Mouse (Mus musculus): ENCODE results near the gene P4ha2.

The P4ha2 gene

GRCm38 (mm10) chr11:54107239-54107638 lies 7.3 kb downstream of the P4ha2 start:
- peak; percentile 72 to 80 for DNase-seq

- no peak for DNase-seq
Measured at GRCm38 (mm10) chr11:54108131-54108530, 8.2 kb downstream of the P4ha2 start.

- peak; percentile 49 to 58 for DNase-seq
Measured at GRCm38 (mm10) chr11:54108894-54109293, 9.0 kb downstream of the P4ha2 start.

DNA sequence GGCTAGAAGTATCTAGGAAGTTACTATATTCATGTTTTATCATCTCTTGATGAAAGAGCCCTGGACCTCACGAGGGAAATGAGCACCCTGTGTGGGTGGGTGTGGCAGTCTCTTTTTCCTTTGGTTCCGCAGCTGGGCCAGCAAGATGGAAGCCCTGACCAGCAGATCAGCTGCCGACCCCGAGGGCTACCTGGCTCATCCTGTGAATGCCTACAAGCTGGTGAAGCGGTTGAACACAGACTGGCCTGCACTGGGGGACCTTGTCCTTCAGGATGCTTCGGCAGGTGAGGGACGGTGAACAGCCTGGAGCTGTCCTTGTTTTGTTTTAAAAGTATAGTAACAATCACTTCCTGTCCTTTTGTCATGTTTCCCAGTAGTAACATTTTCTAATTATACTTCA lies 11.4 kb downstream of the P4ha2 start:
- DNase-seq: no peak

- DNase-seq: peak; percentile 89 to 94
Measured at GRCm38 (mm10) chr11:54111976-54112741, 12.3 kb downstream of the P4ha2 start.

DNA sequence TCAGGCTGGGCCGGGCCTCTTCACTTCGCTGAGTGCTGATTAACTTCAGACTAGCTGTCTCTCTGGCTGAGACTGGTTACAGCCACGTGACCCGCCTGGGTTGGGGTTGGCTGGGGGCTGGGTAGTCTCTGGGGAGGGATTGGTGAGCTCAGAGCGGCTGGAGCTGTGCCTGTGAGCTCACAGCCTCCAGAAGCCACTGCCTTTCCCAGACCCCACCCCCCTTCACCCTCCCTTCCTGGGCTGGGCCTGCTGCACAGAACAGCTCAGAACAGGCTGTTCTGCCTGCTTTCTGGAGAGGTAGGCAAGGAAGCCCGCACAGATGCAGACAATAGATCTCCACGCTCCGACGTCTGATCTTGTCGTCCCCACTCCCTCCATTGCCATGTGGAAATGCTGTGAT lies 13.0 kb downstream of the P4ha2 start:
- peak; percentile 50 to 71 for DNase-seq

GRCm38 (mm10) chr11:54113352-54113751 lies 13.5 kb downstream of the P4ha2 start:
- DNase-seq: peak in 1 of 2 experiments; percentile 13

GRCm38 (mm10) chr11:54114746-54115145 lies 14.9 kb downstream of the P4ha2 start:
- no peak for DNase-seq

DNA sequence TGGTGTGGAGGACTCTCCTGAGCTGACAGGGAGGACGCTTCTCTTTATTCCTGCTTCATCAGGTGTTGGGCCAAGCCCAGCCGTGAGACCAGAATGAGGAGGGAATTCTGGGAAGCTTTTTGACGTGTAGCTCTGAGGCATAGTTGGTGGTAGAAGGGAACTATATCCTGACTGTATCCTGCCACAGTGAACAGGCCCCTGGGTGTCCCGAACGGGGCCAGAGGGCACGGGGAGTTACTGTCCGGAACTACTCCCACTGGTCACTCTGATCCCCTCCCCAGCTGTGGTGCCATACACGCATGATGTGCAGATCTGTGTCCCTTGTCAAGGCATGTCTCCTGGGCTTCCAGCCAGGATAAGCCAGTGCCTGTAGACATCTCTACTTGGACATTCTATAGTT lies 15.4 kb downstream of the P4ha2 start:
- DNase-seq: no peak

- no peak for DNase-seq
Measured at GRCm38 (mm10) chr11:54115911-54116310, 16.0 kb downstream of the P4ha2 start.

DNA sequence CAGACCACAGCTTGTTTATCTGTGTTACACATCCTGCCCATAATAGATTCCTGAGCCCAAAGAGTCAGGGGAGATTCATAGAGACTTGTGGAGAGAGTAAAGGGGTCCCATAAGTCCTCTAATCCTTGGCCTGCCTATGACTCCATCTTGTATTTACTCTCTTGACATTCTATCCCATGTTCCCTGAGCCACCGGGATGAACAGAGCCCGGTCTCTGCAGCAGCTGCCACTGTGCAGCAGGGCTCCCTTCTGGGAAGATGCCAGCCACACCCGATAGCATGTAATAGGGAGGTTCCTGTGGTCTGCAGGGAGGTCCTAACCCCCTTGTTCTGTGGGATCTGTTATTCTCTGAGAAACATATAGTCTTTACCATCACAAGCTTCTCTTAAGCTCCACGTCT lies 16.5 kb downstream of the P4ha2 start:
- DNase-seq: peak in 1 of 2 experiments; percentile 8

- DNase-seq: no peak
Measured at GRCm38 (mm10) chr11:54117096-54117495, 17.2 kb downstream of the P4ha2 start.

GRCm38 (mm10) chr11:54119126-54119525 lies 19.2 kb downstream of the P4ha2 start:
- no peak for DNase-seq

DNA sequence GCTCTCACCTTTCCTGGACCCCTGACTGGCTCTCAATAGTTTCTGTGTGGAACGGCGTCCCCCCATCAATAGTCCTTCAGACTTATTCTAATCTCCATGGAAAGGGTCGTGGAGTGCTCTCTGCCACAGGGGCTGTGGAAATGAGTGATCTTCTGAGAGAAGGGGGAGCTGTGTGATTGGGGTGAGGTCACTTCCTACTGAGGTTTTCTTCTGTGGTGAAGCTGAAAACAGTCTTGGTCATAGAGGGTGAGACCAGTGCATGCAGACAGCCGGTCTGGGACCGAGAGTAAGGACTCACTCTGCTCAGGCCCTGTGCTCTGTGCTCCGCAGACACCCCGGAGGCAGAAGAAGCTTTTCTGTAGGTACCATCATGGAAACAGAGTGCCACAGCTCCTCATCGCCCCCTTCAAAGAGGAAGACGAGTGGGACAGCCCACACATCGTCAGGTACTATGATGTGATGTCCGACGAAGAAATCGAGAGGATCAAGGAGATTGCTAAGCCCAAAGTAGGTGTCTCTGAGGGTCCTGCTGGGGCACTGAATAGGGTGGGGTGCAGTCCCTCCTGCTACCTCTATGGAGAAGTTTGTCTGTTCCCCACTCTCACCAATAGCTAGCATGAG lies 20.0 kb downstream of the P4ha2 start:
- DNase-seq: no peak

- peak; percentile 51 to 63 for DNase-seq
Measured at GRCm38 (mm10) chr11:54122416-54123264, 22.7 kb downstream of the P4ha2 start.

DNA sequence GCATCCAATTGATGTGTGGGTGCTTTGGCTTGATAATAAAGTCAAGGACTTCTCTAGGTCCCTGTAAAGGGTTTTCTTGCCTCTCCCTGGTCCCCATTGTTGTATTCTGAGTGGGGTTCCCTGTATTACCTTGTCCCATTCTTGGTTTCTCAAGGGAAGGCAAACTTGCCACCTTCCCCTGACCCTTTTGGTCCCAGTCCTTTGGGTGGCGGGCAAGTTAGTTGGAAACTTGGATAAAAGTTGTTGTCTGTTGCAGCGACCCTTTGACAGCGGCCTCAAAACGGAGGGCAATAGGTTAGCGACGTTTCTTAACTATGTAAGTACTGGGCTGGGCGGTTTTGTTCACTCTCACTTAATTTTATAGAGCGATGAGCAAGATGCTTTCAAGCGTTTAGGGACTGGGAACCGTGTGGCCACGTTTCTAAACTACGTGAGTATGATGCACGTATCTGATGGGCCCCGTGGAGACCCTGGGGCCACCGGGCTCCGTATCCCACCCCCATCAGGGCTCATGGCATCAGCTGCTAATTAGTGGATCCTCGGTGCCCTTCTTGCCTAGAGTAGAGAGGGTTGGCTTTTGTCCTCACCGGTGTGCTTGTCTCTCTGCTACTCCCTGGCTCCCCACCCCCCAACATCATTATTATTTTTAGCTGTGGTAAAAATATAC lies 26.2 kb downstream of the P4ha2 start:
- no peak for DNase-seq

DNA sequence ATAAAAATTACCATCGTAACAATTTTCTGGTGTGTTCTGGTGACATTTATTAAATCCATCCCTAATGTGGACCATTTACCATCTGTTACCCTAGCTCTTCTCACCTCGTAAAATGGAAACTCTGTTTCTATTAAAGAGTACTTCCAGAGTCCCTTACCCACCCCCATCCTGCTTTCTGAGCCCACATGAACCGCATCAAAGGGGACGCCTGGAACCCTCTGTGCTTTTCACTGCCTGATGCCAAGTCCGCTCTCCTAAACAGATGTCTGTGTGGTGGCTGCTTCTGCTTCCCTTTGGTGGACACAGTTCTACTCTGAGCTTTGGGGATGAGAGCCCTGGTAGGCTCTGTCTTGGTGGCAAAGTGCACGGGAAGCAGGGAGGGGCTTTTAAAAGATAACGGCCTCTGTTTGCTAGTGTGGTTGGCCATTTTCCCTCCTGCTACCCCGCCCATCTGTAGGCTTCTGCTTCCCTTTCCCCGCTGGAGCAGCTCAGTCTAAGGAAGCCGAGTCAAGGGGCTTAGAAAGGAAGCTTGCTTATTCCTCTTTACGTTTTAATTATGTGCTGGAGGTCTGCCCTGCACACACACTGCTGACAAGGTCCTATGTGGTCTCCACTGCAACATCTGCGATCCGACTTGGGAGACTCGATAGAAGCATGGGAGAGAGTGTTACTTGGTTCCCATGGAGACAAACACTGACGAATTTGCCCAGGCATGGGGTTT lies 26.9 kb downstream of the P4ha2 start:
- DNase-seq: no peak

GRCm38 (mm10) chr11:54127397-54127796 lies 27.5 kb downstream of the P4ha2 start:
- DNase-seq: no peak

DNA sequence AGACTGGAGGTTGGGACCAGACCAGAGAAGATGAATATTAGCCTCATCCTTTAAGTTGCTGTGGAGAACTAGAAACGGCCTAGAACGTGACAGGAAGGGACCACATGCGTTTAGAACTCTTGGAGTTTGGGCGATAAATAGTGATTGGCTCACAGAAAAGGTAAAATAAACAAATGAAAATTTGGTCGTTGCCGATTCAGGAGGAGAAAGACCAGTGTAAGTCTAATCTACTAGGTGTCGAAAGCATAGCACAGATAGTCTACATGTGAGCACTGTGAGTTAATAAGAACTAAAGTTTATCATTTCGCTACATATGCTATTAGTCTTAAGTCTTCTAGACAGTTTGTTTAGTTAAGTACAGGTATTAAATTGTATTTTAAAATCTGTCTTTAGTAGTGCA lies 30.1 kb downstream of the P4ha2 start:
- no peak for DNase-seq

DNA sequence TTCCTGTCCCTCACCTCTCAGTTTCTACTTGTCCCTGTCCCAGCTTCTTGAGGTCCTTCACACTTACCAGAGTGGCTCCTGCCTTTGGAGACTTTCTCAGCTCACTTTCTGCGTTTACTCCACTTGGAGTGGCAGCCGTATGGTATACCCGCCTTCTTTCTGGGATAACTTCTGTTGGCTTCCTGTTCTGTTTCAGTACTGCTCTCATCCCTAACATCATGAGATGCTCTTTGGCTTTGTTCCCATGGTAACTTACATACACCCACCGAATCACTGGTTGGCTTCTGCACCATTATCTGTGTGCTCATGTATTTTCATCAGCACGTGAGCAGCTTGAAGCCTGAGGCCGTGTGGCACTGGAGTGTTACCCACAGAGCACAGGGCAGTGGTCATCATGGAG lies 30.8 kb downstream of the P4ha2 start:
- no peak for DNase-seq

- DNase-seq: no peak
Measured at GRCm38 (mm10) chr11:54132290-54132689, 32.4 kb downstream of the P4ha2 start.

GRCm38 (mm10) chr11:54134905-54135304 lies 35.0 kb downstream of the P4ha2 start:
- DNase-seq: no peak
